Mouse (Mus musculus) kidney, adult 2 months (tissue): ENCODE data around the gene Ndufa7. TPM values are rescaled to one million over a fixed set of nuclear protein-coding genes. Genes with fewer than 3 reads are reported as not detected.
"Not testable (repeated sequence)": the region's sequence is repeated elsewhere in the genome, so short reads cannot be mapped to it uniquely, and the experiment has no call there.

ENCODE experiments used
- DNase-seq: peaks from one replicate; pipeline ENCODE4 v3.0.0; 2021
- H3K27ac ChIP-seq: fragments of 200-500 bp; 2 replicates; pipeline ENCODE4 v1.5.1; 2012; ENCODE audit warnings: low read depth, low read length, control low read depth, inconsistent platforms; ENCODE audit not compliant: insufficient read depth
- H3K27me3 ChIP-seq: fragments of 200-500 bp; replicated peaks from 2 replicates; pipeline ENCODE4 v1.6.1; 2012; ENCODE audit warnings: mild to moderate bottlenecking, moderate library complexity, low read length, inconsistent platforms; ENCODE audit not compliant: control insufficient read depth, insufficient read depth
- H3K36me3 ChIP-seq: fragments of 200-500 bp; 2 replicates; pipeline ENCODE4 v1.6.1; 2012; ENCODE audit warnings: mild to moderate bottlenecking, moderate library complexity, low read length, inconsistent platforms; ENCODE audit not compliant: control insufficient read depth, insufficient read depth
- H3K4me1 ChIP-seq: fragments of 200-500 bp; 2 replicates; pipeline ENCODE4 v1.6.1; 2011; ENCODE audit warnings: low read length; ENCODE audit not compliant: control insufficient read depth, insufficient read depth
- H3K4me3 ChIP-seq: fragments of 200-500 bp; 2 replicates; pipeline ENCODE4 v1.5.1; 2011; ENCODE audit warnings: mild to moderate bottlenecking, low read depth, low read length, control low read depth; ENCODE audit not compliant: insufficient read depth
- CTCF ChIP-seq: fragments of 200-500 bp; conservative IDR thresholded peaks from 2 replicates; pipeline ENCODE4 v1.5.1; 2011; ENCODE audit warnings: low read depth, mild to moderate bottlenecking, control low read depth, low read length, moderate library complexity, mixed read lengths; ENCODE audit not compliant: insufficient read depth, insufficient read length
- POLR2A ChIP-seq: fragments of 200-500 bp; IDR thresholded peaks from one replicate; pipeline ENCODE4 v1.6.1; 2011; ENCODE audit warnings: low read depth, low read length, control low read depth
- WGBS: fragments of 180-500 bp; shearing (Covaris S2); methylation state at CpG from one replicate; pipeline ENCODE4 v1.1.7; 2018; 5-methylcytosine and 5-hydroxymethylcytosine counted together
- polyA plus RNA-seq: library from polyadenylated mRNA; depleted of rRNA; stranded (reverse); fragments of >200 nt; gene quantifications from 2 replicates; pipeline ENCODE4 v1.2.3, GENCODE M21; 2012

Ndufa7 gene
- polyA plus RNA-seq, 1 experiment: 745 TPM

DNA sequence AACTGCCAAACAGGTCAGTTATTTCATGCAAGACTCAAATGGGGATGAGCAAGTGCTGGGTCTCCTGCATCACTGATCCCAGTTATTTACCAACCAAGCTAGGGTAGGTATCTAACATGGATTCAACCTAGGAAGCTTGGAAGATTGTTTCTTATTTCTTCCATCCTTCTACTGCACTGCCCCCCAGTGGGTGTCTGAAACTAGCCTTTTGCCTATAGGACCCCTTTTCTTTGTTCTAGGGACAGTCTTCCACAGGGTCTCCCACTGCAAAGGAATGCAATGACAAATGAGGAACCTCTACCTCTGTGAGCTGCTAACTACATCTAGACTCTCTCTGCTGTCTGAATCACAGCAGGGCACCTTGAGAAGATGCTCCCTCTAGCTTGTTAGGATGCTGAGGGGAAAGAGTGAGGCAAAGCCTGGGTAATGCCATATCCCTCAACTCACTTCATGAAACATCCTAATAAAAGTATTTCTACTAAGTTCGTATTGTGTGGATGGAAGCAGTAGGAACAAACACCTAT is 1.9 kb upstream of the Ndufa7 start:
- DNase-seq: no peak

DNA sequence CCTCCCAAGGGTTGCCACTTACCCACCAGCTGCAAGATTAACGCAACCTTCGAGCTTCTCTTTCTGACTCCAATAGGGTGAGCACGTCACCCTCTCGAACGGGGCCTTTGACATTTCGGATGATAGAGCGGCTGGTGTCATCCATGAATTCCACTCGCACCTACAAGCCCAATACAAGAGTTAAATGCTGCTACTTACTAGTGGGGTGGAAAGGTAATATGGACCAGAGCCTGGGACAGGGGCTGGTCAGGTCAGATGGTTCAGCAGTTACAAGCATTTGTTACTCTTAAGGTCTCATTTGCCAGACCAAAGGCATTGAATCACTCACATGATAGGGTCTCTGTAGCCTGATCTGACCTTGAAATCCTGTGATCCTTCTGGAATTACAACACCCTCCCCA is 1.2 kb upstream of the Ndufa7 start:
- not testable (repeated sequence) for DNase-seq, H3K36me3 ChIP-seq, H3K27ac ChIP-seq, H3K27me3 ChIP-seq, H3K4me3 ChIP-seq
- 64% methylated on average over 8 of the region's 8 CpGs for WGBS
- H3K4me1 ChIP-seq: peaks cover 16% of the 10 kb centered on the region

More for the DNA sequence above, 1.9 kb upstream of the Ndufa7 start:
- TF ChIP-seq CTCF: no peak
- TF ChIP-seq POLR2A: no peak
- Histone ChIP-seq H3K36me3 (peaks cover 2% of the 10 kb centered on the region; the same call in 1 of the 2 replicates), H3K27me3 (no peaks in the 10 kb centered on the region), H3K27ac (no peak overlapping the region), H3K4me1 (peaks cover 15% of the 10 kb centered on the region), H3K4me3 (no peak overlapping the region)
- 75% methylated on average over 1 of the region's 1 CpGs for WGBS

DNA sequence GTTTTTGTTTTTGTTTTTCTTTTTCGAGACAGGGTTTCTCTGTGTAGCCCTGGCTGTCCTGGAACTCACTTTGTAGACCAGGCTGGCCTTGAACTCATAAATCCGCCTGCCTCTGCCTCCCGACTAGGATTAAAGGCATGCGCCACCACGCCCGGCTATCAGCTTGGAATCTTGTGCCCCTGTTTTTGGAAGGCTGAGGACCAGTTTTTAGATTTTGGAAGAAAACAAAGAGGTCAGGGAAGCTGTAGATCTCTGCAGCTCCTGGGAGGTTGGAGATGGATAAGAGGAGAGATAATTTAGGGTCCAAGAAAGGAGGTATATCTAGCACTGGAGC is 592 bp downstream of the Ndufa7 start:
- H3K36me3 ChIP-seq, H3K27me3 ChIP-seq, DNase-seq: not testable (repeated sequence)
- WGBS: 2% methylated on average over 6 of the region's 6 CpGs
- H3K4me1 ChIP-seq: peaks cover 23% of the 10 kb centered on the region
- H3K27ac ChIP-seq: peak overlapping the region; percentile 84
- peak overlapping the region; percentile 77 for H3K4me3 ChIP-seq

DNA sequence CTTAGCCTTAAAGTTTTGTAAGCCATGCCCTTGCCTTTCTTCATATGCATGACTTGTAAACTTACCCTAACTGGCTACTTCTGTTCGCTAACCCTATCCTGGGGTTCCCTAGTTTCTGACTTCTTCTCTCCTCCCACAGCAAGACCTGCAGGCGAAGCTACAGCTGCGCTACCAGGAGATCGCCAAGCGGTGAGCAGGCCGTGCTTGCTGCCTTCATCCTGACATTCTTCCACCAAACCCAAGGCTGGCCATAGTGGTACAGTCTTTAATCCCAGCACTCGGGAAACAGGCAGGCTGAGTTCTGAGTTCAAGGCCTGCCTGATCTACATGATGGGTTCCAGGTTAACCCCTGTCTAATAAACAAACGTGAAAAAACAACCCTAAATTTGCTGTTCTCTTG is 1.1 kb downstream of the Ndufa7 start:
- peaks cover 23% of the 10 kb centered on the region for H3K4me1 ChIP-seq
- 82% methylated on average over 8 of the region's 8 CpGs for WGBS
- peaks cover 5% of the 10 kb centered on the region; the same call in 1 of the 2 replicates for H3K36me3 ChIP-seq
- H3K27ac ChIP-seq: no peak overlapping the region
- no peaks in the 10 kb centered on the region for H3K27me3 ChIP-seq
- DNase-seq: no peak
- no peak overlapping the region for H3K4me3 ChIP-seq
- TF ChIP-seq CTCF: no peak
- TF ChIP-seq POLR2A: no peak

DNA sequence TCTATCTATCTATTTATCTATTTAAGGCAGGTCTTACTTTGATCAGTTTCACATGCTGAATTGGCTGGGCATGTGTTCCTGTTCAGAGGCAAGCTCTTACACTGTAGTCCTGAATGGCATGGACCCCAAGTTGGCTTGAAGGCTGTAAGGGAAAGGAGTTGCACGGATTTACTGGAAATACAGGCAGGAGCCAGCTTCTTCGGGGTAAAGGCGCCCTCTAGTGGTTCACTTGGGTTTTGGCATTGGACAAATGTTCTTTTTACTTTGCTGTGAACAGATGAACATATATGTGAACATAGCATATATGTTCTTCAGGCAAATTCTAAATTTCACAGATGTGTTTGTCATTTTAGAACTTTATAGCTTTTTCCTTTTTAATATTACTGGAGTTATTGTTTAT is 2.5 kb downstream of the Ndufa7 start:
- Histone ChIP-seq H3K27ac (no peak overlapping the region), H3K27me3 (no peaks in the 10 kb centered on the region), H3K4me3 (no peak overlapping the region), H3K4me1 (peaks cover 23% of the 10 kb centered on the region), H3K36me3 (peaks cover 8% of the 10 kb centered on the region; the same call in 1 of the 2 replicates)
- peak; percentile 86 for TF ChIP-seq CTCF
- TF ChIP-seq POLR2A: no peak
- WGBS: 0% methylated on average over 3 of the region's 3 CpGs
- peak; percentile 84 for DNase-seq

DNA sequence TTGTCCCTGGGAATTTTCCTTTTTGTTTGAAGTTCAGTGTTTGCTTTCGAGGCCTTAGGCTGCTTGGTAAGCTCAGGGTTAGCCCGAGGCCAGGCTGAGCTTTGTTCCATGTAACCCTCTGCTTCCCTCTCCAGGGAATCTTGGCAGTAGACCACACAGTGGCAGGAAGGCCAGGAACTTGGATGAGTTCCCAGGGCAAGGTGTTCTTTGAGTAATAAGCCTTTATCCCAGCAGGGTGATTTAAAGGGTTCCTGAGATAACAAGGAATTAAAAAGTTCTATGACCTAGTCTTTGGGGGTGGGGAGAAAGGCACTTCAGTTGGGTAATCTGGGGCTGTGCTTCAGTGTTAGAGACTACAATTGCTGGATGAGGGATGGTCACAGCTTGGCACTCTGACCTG is 4.5 kb downstream of the Ndufa7 start:
- peaks cover 17% of the 10 kb centered on the region for H3K4me1 ChIP-seq
- TF ChIP-seq POLR2A (no peak), CTCF (0 out of 2 replicates have a peak, but pooled peaks have one; percentile 7)
- peak; percentile 96 for DNase-seq
- H3K27ac ChIP-seq: peak overlapping the region; percentile 42; the same call in 1 of the 2 replicates
- WGBS: 8% methylated on average over 2 of the region's 2 CpGs
- H3K36me3 ChIP-seq: peaks cover 7% of the 10 kb centered on the region; the same call in 1 of the 2 replicates
- H3K27me3 ChIP-seq: no peaks in the 10 kb centered on the region
- no peak overlapping the region for H3K4me3 ChIP-seq

DNA sequence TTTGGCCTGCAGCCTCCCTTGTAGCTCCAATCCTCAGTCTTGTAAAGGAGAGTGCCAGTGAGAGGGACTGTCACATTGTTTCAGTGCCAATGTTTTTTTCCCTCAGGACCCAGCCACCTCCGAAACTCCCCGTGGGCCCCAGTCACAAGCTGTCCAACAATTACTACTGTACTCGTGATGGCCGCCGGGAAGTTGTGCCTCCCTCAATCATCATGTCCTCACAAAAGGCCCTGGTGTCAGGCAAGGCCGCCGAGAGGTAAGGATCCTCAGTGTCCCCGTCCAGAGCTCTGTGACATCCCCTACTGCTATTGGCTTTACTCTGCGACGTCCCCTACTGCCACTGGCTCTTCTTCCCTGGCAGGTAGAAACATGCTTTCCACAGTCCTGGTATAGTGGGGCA is 5.2 kb downstream of the Ndufa7 start:
- 76% methylated on average over 10 of the region's 10 CpGs for WGBS
- Histone ChIP-seq H3K27me3 (no peaks in the 10 kb centered on the region), H3K4me3 (no peak overlapping the region), H3K4me1 (peaks cover 17% of the 10 kb centered on the region), H3K27ac (0 out of 2 replicates have a peak overlapping the region, but pooled peaks have one; percentile 42), H3K36me3 (peaks cover 10% of the 10 kb centered on the region)
- no peak for DNase-seq
- no peak for TF ChIP-seq POLR2A
- TF ChIP-seq CTCF: no peak
